Mouse (Mus musculus): Measurements from ENCODE around the gene Gnb1l.

- no peak for TF ChIP-seq CTCF (IDR thresholded peaks at IDR 0.05; ENCODE audit: low read depth)
- no peak for TF ChIP-seq EP300 (IDR thresholded peaks at IDR 0.05; ENCODE audit: low read depth)
Measured at GRCm38 (mm10) chr16:18585676-18586075, 87.2 kb downstream of the Gnb1l start.

All from heart, postnatal 0 days (tissue).